Mouse (Mus musculus) layer of hippocampus, postnatal 25 days (tissue): ENCODE results near the gene Svip. TPM values are rescaled to one million over a fixed set of nuclear protein-coding genes. Genes with fewer than 3 reads are reported as not detected.

Source experiments
- DNase-seq, 2 experiments: peaks; one replicate each; pipeline ENCODE4 v3.0.0; 2022; ENCODE audit warnings: mixed read lengths in 2 of 2, low spot score in 1 of 2; ENCODE audit errors: extremely low spot score in 1 of 2
- total RNA-seq, 2 experiments: library from RNA; stranded (reverse); gene quantifications; 2 replicates each; pipeline ENCODE4 v1.2.3; 2021

Svip gene
- total RNA-seq, result 10 to 100 TPM; 31.2 to 34.4 TPM

GRCm38 (mm10) chr7:52005511-52006295, at the start of gene Svip:
Svip (minus strand) TSS chr7:52006018.
- DNase-seq, result peak; percentile 70 to 77

- DNase-seq, result peak; percentile 20 to 62
Measured at GRCm38 (mm10) chr7:52037600-52038582, 32.1 kb upstream of the Svip start.

GRCm38 (mm10) chr7:52024050-52024626, 18.3 kb upstream of the Svip start:
- DNase-seq, result no peak

- no peak for DNase-seq
Measured at GRCm38 (mm10) chr7:52022039-52022438, 16.2 kb upstream of the Svip start.

GRCm38 (mm10) chr7:52015628-52016027, 9.8 kb upstream of the Svip start, which contains the start of gene 1700015G11Rik:
1700015G11Rik (minus strand) TSS chr7:52015728.
- DNase-seq, result no peak

GRCm38 (mm10) chr7:52015180-52015579, 9.4 kb upstream of the Svip start:
- DNase-seq, result no peak

- DNase-seq, result no peak
Measured at GRCm38 (mm10) chr7:52013457-52013856, 7.6 kb upstream of the Svip start.

GRCm38 (mm10) chr7:52007138-52007537, 1.3 kb upstream of the Svip start:
- no peak for DNase-seq

GRCm38 (mm10) chr7:52006296-52006630, 445 bp upstream of the Svip start:
- DNase-seq, result no peak

- no peak for DNase-seq
Measured at GRCm38 (mm10) chr7:51991020-51991419, 14.8 kb downstream of the Svip start.

GRCm38 (mm10) chr7:51986909-51987308, 18.9 kb downstream of the Svip start:
- no peak for DNase-seq

- no peak for DNase-seq
Measured at GRCm38 (mm10) chr7:51985763-51986162, 20.1 kb downstream of the Svip start.

- DNase-seq, result no peak
Measured at GRCm38 (mm10) chr7:51982303-51982702, 23.5 kb downstream of the Svip start.

GRCm38 (mm10) chr7:51979271-51979670, 26.5 kb downstream of the Svip start:
- no peak for DNase-seq

GRCm38 (mm10) chr7:51975181-51975580, 30.6 kb downstream of the Svip start:
- DNase-seq, result no peak

GRCm38 (mm10) chr7:51973526-51973925, 32.3 kb downstream of the Svip start:
- no peak for DNase-seq

GRCm38 (mm10) chr7:51973091-51973490, 32.7 kb downstream of the Svip start:
- no peak for DNase-seq

- peak; percentile 28 to 60 for DNase-seq
Measured at GRCm38 (mm10) chr7:51972252-51972855, 33.5 kb downstream of the Svip start.

- DNase-seq, result no peak
Measured at GRCm38 (mm10) chr7:51969379-51969778, 36.4 kb downstream of the Svip start.

GRCm38 (mm10) chr7:51967581-51967980, 38.2 kb downstream of the Svip start:
- DNase-seq, result no peak
